Mouse (Mus musculus) cerebellum, adult 2 months (tissue): ENCODE measurements around the gene Sh3pxd2a. TPM values are rescaled to one million over a fixed set of nuclear protein-coding genes. Genes with fewer than 3 reads are reported as not detected.

Experiments
- DNase-seq, 2 experiments: peaks; one replicate each; pipeline ENCODE4 v3.0.0; 2021
- H3K27ac ChIP-seq: fragments of 200-500 bp; 2 replicates; pipeline ENCODE4 v1.5.1; 2012; ENCODE audit warnings: low read length, control low read depth, inconsistent platforms; ENCODE audit not compliant: insufficient read depth
- H3K27me3 ChIP-seq: fragments of 200-500 bp; 2 replicates; pipeline ENCODE4 v1.6.1; 2012; ENCODE audit warnings: inconsistent platforms, mild to moderate bottlenecking, low read length, moderate library complexity; ENCODE audit not compliant: control insufficient read depth, insufficient read depth
- H3K4me1 ChIP-seq: fragments of 200-500 bp; 2 replicates; pipeline ENCODE4 v1.6.1; 2011; ENCODE audit warnings: low read length; ENCODE audit not compliant: control insufficient read depth, insufficient read depth
- H3K4me3 ChIP-seq: fragments of 200-500 bp; replicated peaks from 2 replicates; pipeline ENCODE3; 2011; ENCODE audit warnings: mild to moderate bottlenecking, low read depth, low read length, control low read depth; ENCODE audit not compliant: insufficient read depth
- CTCF ChIP-seq: fragments of 200-500 bp; IDR thresholded peaks from 2 replicates; pipeline ENCODE4 v1.5.1; 2011; ENCODE audit warnings: low read depth, mild to moderate bottlenecking, control low read depth, low read length, moderate library complexity, borderline replicate concordance; ENCODE audit not compliant: insufficient read depth
- POLR2A ChIP-seq: fragments of 200-500 bp; IDR thresholded peaks from 2 replicates; pipeline ENCODE4 v1.6.1; 2011; ENCODE audit warnings: low read length, control low read depth, borderline replicate concordance; ENCODE audit not compliant: insufficient read depth
- WGBS: fragments of 180-500 bp; shearing (Covaris S2); methylation state at CpG from one replicate; pipeline ENCODE4 v1.1.7; 2018; 5-methylcytosine and 5-hydroxymethylcytosine counted together
- polyA plus RNA-seq: library from polyadenylated mRNA; depleted of rRNA; stranded (reverse); fragments of >200 nt; gene quantifications from 2 replicates; pipeline ENCODE4 v1.2.3, GENCODE M21; 2012

The Sh3pxd2a gene
- polyA plus RNA-seq, 1 experiment, result 7.9 TPM

DNA sequence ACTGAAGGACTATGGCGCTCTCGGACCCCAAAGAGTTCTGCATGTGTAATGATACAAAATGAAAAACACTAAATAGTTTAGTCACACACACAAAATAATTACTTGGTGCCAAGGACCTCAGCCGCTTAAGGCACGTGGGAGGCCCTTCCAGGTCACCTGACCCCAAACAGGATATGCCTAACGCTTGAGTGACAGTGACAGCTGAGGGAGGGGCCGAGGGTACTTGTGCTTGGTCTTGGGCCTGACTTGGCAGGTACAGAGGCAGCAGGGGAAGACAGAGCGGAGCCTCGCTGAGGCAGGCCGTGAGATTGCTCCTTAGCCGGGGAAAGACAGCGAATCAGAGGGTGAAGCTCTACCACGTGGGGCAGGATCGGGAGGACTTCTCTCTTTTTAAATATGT is 73.3 kb downstream of the Sh3pxd2a start:
- Histone ChIP-seq H3K4me3 (no peak overlapping the region), H3K27me3 (no peaks in the 10 kb centered on the region), H3K4me1 (no peaks in the 10 kb centered on the region), H3K27ac (no peak overlapping the region)
- WGBS, result 77% methylated on average over 13 of the region's 13 CpGs
- TF ChIP-seq POLR2A, result no peak
- no peak for TF ChIP-seq CTCF
- no peak for DNase-seq

DNA sequence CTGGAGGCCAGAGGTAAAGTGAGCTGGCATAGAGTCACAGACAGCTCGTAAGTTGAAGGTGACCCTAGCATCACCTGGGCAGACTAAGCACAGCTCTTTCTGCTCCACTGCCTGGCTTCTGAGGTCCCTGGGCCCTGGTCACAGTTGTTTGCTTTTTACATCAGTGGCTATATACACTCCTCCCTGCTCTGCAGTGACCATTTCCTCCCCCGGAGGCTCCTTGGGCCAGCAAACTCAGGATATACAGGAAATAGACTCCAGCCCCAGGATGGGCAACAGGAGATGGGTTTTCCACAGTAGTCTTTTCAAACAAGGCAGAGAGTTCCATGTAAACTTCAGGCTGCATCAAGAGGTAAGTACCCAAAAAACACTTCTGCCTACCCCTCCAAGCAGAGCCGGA is 76.3 kb downstream of the Sh3pxd2a start:
- Histone ChIP-seq H3K27ac (no peak overlapping the region), H3K27me3 (no peaks in the 10 kb centered on the region), H3K4me3 (no peak overlapping the region), H3K4me1 (no peaks in the 10 kb centered on the region)
- WGBS, result 94% methylated on average over 3 of the region's 3 CpGs
- DNase-seq, result no peak
- TF ChIP-seq POLR2A (no peak), CTCF (no peak)

DNA sequence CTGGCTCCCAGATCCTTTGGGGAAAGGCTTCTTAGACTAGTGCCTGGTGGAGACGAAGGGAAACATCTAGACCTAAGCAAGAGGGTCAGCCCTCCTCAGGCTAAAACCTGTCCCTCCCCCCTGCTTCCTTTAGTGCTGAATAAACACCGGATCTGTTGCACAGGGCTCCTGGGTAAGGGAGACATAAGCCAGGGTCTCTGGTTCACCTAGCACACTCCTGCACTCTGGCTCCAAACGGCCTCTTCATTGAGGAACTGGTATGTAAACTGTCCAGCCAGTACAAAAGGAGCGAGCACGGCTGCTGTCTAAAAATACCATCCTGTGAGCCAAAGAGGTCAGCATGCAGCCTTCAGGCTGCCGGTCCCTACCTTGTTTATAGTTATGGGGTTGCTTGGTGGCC is 76.8 kb downstream of the Sh3pxd2a start:
- DNase-seq, result no peak
- no peak overlapping the region for H3K4me3 ChIP-seq
- 76% methylated on average over 6 of the region's 6 CpGs for WGBS

DNA sequence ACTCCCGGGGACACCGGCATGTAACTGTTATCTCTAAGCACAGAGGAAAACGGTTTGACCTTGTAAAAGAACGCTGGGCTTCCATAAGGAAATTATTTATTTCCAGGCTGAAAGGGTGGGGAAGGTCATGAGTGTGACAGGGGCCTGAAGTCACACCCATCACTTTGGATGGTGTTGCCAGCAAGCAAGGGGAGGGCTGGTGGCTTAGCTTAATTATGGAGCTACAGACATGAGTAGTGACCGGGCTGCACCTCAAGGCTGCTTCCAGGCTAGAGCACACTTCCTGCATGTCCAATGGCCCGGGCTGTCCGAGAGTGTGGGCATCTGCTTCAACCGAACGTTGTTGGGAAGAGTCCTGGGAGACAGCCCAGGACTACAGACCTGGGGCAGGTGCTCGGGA is 78.2 kb downstream of the Sh3pxd2a start:
- no peak for TF ChIP-seq POLR2A
- no peak for TF ChIP-seq CTCF
- Histone ChIP-seq H3K27ac (no peak overlapping the region), H3K27me3 (no peaks in the 10 kb centered on the region), H3K4me1 (no peaks in the 10 kb centered on the region), H3K4me3 (no peak overlapping the region)
- DNase-seq, result no peak
- WGBS, result 93% methylated on average over 10 of the region's 10 CpGs

More for the DNA sequence above, 76.8 kb downstream of the Sh3pxd2a start:
- Histone ChIP-seq H3K27ac (no peak overlapping the region), H3K4me1 (no peaks in the 10 kb centered on the region), H3K27me3 (no peaks in the 10 kb centered on the region)
- no peak for TF ChIP-seq POLR2A
- TF ChIP-seq CTCF, result no peak

DNA sequence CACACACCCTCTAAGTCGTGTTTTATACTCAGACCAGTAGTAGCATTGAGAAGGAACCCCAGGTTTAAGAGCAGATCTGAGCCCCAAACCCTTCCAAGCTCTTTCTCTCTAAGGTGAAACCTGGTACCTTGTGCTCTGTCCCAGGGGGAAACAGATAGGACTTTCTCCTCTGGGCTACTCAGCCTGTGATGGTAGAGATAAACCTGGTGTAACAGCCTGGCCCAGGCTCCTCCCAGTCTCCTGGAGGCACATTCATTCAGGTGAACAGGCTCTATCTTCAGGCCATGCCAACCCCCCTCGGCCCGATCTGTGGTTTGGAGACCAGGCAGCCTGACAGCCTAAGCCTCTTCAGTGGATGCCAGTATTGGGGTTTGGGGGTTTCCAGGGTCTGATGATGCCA is 79.6 kb downstream of the Sh3pxd2a start:
- Histone ChIP-seq H3K27me3 (no peaks in the 10 kb centered on the region), H3K4me3 (no peak overlapping the region), H3K4me1 (no peaks in the 10 kb centered on the region), H3K27ac (no peak overlapping the region)
- no peak for DNase-seq
- 81% methylated on average over 3 of the region's 3 CpGs for WGBS
- no peak for TF ChIP-seq POLR2A
- TF ChIP-seq CTCF, result no peak

DNA sequence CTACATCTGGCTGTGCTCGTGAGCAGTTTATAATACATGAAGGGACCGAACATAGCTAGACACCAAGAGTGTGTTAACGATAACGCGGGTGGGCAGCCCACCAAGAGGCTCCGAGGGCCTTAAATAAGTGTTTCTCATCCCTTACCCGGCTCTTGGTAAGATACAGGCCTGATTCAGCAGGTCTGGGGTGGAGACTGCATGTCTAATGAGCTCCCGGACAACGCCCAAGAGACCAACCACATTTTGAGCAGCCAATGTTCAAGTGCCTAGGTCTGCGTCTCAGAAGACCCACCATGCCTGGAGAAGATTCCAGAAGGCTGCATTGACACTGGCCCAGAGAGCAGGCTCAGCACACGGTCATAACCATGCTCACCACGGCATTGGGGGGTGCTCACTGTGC is 80.2 kb downstream of the Sh3pxd2a start:
- no peak overlapping the region for H3K27ac ChIP-seq
- no peak overlapping the region for H3K4me3 ChIP-seq
- H3K27me3 ChIP-seq, result no peaks in the 10 kb centered on the region
- TF ChIP-seq CTCF (no peak), POLR2A (no peak)
- no peaks in the 10 kb centered on the region for H3K4me1 ChIP-seq
- 89% methylated on average over 12 of the region's 12 CpGs for WGBS
- no peak for DNase-seq

DNA sequence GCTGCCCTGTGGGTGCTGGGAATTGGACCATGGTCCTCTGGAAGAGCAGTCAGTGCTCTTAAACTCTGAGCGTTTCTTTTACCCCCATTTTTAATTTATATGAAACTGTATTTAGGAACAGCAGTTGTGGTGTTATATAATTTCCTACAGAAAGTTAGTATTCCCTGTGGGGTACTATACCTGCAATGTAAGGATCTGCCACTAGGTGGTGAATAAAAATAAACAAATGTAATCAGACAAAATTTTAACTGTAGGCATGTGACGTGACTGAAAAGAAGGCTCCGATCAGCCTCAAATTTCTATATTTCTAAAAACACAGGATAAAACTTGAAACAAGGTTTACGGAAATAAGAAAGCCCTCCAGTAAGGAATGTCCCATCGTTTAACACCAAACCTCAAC is 81.9 kb downstream of the Sh3pxd2a start:
- Histone ChIP-seq H3K4me1 (no peaks in the 10 kb centered on the region), H3K27ac (no peak overlapping the region), H3K4me3 (no peak overlapping the region), H3K27me3 (no peaks in the 10 kb centered on the region)
- 80% methylated on average over 5 of the region's 5 CpGs for WGBS
- TF ChIP-seq POLR2A (no peak), CTCF (no peak)
- no peak for DNase-seq

DNA sequence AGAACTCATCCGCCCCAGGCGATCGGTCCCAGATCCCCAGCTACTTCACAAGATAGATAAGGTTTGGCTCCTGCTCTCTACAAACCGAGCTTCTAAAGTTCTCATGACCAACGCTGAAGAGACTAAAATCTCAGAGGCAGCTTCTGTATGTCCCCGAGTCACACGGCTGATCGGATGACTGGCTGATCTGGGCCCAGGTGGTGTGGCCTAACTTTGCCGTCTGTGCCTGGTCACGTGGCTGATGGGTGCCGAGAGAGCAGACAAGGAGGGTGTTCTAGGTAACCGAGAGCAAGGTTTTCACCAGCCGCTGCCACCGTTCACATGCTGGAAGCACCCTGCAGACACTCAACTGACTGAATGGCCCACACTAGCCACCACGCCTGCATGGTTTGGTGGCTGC is 83.2 kb downstream of the Sh3pxd2a start:
- no peak for TF ChIP-seq POLR2A
- TF ChIP-seq CTCF, result no peak
- no peak for DNase-seq
- Histone ChIP-seq H3K4me3 (no peak overlapping the region), H3K27me3 (no peaks in the 10 kb centered on the region), H3K4me1 (no peaks in the 10 kb centered on the region), H3K27ac (no peak overlapping the region)
- 81% methylated on average over 15 of the region's 15 CpGs for WGBS

DNA sequence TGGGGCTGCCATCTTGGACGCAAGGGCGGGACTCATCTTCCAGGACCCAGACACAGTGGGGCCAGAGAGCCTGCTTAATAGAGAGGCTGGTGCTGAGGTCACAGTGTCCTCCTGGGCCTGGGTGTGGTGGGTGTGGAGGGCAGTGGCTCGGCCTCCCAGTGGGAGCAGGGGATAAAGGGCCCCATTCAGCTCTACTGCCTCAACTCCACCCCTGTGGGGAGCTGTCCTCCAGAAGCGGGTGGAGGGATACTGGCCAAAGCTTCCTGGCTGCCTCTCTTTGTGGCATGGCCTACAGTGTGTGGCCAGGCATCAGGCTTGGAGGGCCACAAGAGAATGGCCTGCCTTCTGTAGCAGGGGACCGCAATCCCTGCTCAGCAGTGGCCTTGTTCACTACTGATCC is 85.1 kb downstream of the Sh3pxd2a start:
- Histone ChIP-seq H3K27me3 (no peaks in the 10 kb centered on the region), H3K4me1 (no peaks in the 10 kb centered on the region)
- WGBS, result 78% methylated on average over 5 of the region's 5 CpGs

More for the DNA sequence above, 85.1 kb downstream of the Sh3pxd2a start:
- no peak for DNase-seq
- Histone ChIP-seq H3K4me3 (no peak overlapping the region), H3K27ac (no peak overlapping the region)
- TF ChIP-seq POLR2A (no peak), CTCF (no peak)
